Mouse (Mus musculus) forebrain, embryonic 11.5 days (tissue): ENCODE data around the gene Xlr5a. TPM values are rescaled to one million over a fixed set of nuclear protein-coding genes. Genes with fewer than 3 reads are reported as not detected.

ENCODE experiments used
- polyA plus RNA-seq: library from polyadenylated mRNA; unstranded; fragments of >200 nt; fragmentation: Nextera tagmentation; extraction: Ambion mirVana; gene quantifications from 2 replicates; pipeline ENCODE4 v1.2.1, GENCODE M21; 2014

The Xlr5a gene
- polyA plus RNA-seq, 1 experiment from 2014 or later, result not detected

Other genes with a start within 250 kb of the Xlr5a start
- gene Pnma3, start 228.2 kb downstream of the Xlr5a start, polyA plus RNA-seq, result 0.29 and 0.33 TPM in 2 replicates
- 0.36 TPM in 1 of 2 replicates, not detected in the other for gene Xlr4a, start 210.5 kb downstream of the Xlr5a start, polyA plus RNA-seq
- gene Xlr3a, start 195.9 kb downstream of the Xlr5a start, polyA plus RNA-seq, result 2.3 and 3.6 TPM in 2 replicates
- gene Gm14685, start 175.9 kb downstream of the Xlr5a start, polyA plus RNA-seq, result not detected in 2 replicates
- not detected in 2 replicates for gene Xlr5b, start 144.2 kb downstream of the Xlr5a start, polyA plus RNA-seq
- gene DXBay18, start 143.5 kb downstream of the Xlr5a start, polyA plus RNA-seq, result 0.16 TPM in 1 of 2 replicates, not detected in the other
- not detected in 2 replicates for gene Spin2d, start 116.0 kb downstream of the Xlr5a start, polyA plus RNA-seq
- gene Xlr3b, start 100.8 kb downstream of the Xlr5a start, polyA plus RNA-seq, result 11.5 and 12.8 TPM in 2 replicates
- 0.32 and 0.41 TPM in 2 replicates for gene Xlr4b, start 78.6 kb downstream of the Xlr5a start, polyA plus RNA-seq
- 16.4 and 17.4 TPM in 2 replicates for gene F8a, start 64.7 kb downstream of the Xlr5a start, polyA plus RNA-seq
- not detected in 2 replicates for gene Xlr4c, start 49.8 kb downstream of the Xlr5a start, polyA plus RNA-seq
- 0.29 TPM in 1 of 2 replicates, not detected in the other for gene Xlr3c, start 27.6 kb downstream of the Xlr5a start, polyA plus RNA-seq
- not detected in 2 replicates for gene Xlr5c, start within 50 bp of the Xlr5a start, polyA plus RNA-seq
- not detected in 2 replicates for gene Gm45015, start 43.9 kb upstream of the Xlr5a start, polyA plus RNA-seq
- 16.9 and 21.0 TPM in 2 replicates for gene Zfp275, start 49.6 kb upstream of the Xlr5a start, polyA plus RNA-seq
- gene Gm18336, start 105.8 kb upstream of the Xlr5a start, polyA plus RNA-seq, result not detected in 2 replicates
- gene Zfp92, start 118.1 kb upstream of the Xlr5a start, polyA plus RNA-seq, result 0.12 and 0.13 TPM in 2 replicates
- not detected in 2 replicates for gene Trex2, start 142.4 kb upstream of the Xlr5a start, polyA plus RNA-seq
- gene Haus7, start 166.1 kb upstream of the Xlr5a start, polyA plus RNA-seq, result 74.8 and 78.2 TPM in 2 replicates
- 28.6 and 32.2 TPM in 2 replicates for gene Bgn, start 190.6 kb upstream of the Xlr5a start, polyA plus RNA-seq
- gene Atp2b3, start 210.1 kb upstream of the Xlr5a start, polyA plus RNA-seq, result 0.11 and 0.15 TPM in 2 replicates